Mouse (Mus musculus) cortical plate, adult 2 months (tissue): ENCODE measurements around the gene Rgs3.

Experiments used
- CTCF ChIP-seq: fragments of 200-500 bp; IDR thresholded peaks from 2 replicates; pipeline ENCODE4 v1.5.1; 2011; ENCODE audit warnings: mild to moderate bottlenecking, control low read depth, low read length; ENCODE audit not compliant: insufficient read depth; ENCODE audit errors: extremely low read depth
- POLR2A ChIP-seq: fragments of 200-500 bp; IDR thresholded peaks from 2 replicates; pipeline ENCODE4 v1.6.1; 2011; ENCODE audit warnings: mild to moderate bottlenecking, low read length, control low read depth; ENCODE audit not compliant: insufficient read depth; ENCODE audit errors: extremely low read depth

GRCm38 (mm10) chr4:62623251-62624015, 63.8 kb downstream of the Rgs3 start:
- TF ChIP-seq CTCF, result no peak
- no peak for TF ChIP-seq POLR2A
